Mouse (Mus musculus): Measurements from ENCODE around the gene Slc5a3.

Slc5a3 gene

DNA sequence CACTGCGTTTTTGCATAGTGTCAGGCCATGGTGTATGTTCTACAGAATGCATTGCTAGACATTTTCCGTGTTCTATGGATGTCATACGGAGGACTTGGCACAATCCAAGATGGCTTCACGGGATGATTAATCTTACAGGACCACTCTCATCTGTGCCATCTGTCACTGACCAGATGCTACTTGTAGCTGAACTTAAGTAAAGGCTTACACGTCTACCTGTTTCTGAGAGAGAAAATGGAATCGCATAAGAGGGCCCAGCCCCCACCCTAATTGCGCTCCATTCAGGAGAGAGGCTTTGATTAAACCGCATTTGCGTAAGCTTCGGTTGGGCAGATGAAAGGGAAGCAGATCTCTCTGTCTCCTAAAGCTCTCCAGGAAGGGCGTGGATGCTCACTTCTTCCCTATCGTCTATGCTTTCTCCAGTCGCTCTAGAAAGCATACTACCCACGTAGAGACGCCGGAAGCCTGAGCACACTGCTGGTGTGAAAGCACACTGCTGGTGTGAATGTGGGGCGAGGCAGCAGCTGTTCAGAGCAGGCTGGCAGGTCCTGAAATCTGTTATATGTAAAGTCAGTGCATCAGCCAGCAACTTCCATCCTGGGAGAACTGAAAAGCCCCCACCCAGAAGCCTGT lies 62.9 kb downstream of the Slc5a3 start:
- no peak for DNase-seq (ENCODE audit: low read depth)

DNA sequence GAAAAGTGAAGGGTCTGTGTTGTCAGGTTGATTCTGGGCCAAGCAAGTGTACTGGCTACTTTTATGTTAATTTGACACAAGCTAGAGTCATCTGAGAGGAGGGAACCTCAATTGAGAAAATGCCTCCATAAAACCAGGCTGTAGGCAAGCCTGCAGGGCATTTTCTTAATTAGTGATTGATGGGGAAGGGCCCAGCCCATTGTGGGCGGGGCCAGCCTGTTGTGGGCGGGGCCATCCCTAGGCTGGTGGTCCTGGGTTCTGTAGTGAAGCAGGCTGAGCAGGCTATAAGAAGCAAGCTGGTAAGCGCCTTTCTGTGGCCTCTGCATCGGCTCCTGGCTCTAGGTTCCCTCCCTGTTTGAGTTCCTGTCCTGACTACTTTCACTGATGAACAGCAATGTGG lies 69.1 kb downstream of the Slc5a3 start:
- DNase-seq (ENCODE audit: low read depth) = no peak

DNA sequence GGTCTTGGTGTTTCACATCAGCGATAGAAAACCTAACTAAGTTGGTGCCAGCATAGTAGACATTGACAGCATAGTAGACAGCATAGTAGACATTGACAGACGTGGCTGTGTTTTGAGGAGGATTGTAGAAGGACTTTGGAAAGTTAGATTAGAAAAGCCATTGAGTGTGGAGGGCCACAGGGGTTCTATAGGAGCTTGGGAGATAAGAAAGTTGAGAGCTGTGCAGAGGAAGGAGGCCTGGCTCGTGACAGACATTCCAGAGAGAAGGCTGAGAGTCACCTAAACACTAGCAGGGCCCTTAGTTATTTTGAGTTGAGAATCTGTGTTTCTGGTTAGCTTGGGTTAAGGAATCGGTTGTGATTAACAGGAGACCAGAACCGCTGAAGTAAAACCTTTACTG lies 69.5 kb downstream of the Slc5a3 start:
- no peak for DNase-seq (ENCODE audit: low read depth)

DNA sequence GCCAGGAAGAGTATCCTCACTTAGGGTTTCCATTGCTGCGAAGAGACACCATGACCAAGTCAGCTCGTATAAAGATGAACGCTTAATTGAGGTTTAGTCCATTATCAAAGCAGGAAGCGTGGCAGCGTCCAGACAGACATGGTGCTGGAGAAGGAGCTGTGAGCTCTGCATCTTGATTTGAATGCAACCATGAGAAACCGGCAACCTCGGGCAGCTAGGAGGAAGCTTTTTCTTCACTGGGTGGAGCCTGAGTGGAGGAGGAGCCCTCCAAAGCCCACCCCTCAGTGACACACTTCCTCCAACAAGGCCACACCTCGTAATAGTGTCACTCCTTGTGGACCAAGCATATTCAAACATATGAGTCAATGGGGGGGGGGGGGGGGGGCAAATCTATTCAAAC lies 71.7 kb downstream of the Slc5a3 start:
- DNase-seq (ENCODE audit: low read depth) = no peak

DNA sequence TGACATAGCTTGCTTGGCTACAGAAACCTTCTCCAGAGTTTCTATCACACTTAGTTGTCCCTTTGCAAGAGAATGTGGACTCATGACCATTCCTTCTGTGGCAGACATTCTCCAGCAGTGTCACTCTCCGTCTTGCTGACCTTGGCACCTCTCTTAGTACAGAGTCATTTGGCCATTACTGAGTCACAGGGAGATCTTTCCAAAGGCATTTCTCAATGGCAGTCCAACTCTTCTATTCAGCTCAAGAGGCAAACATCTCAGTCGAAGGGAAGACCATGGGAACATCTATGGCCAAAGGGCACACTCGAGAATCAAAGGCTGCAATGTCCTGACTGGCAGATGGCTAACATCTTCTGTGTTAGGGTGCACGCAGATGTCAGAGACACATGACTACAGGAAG lies 74.4 kb downstream of the Slc5a3 start:
- no peak for DNase-seq (ENCODE audit: low read depth)

DNA sequence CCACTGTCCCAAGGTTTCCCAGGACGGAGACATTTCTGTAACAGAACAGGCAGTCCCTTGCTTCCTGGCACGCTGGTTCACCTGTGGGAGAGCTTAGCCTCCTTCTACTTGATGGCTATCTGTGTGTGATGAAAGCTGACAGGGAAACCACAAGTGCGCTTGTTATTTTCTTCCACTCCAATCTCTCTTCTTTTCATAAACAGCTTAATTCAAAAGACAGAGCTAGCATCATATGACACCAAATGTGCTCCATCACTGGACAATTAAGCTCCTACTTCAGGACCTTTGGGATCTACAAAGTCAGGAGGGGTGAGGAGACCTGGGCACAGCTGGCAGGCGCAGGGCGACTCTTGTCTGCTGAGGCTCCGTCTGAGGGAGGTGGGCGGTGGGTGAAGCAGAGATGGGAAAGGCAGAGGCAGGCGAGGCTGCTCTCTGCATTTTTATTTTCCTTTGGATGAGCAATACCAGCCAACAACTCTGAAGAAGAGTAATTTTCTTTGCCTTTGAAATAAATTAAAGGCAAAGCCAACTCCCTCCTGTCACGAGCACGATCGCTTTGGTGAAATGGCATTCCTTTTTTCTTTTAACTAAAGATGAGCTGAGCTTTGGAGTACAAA lies 76.1 kb downstream of the Slc5a3 start:
- DNase-seq (ENCODE audit: low read depth) = no peak

DNA sequence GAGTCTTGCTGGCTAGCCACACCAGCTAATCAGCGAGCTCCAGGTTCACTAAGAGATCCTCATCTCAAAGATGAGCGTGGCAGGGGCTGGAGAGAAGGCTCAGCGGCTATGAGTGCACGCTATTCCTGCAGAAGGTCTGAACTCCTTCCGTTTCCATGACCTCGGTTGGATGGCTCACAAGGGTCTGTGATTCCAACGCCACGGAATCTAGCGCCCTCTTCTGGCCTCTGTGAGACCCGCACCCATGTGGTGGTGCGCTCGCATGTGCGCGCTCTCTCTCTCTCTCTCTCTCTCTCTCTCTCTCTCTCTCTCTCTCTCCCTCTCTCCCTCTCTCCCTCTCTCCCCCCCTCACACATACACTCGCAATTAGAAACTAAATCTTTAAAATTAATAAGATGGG lies 78.2 kb downstream of the Slc5a3 start:
- DNase-seq (ENCODE audit: low read depth) = no peak

Measured in c-Kit-positive CD71-negative TER-119-negative erythroid progenitor cells, embryonic 14.5 days (primary cell).